Mouse (Mus musculus): ENCODE data around the gene Htr1f.
A peak's percentile ranks its signal among the peaks of the same experiment; 100 is the strongest.

Gene Htr1f

GRCm38 (mm10) chr16:64961690-64962089 is 144.0 kb downstream of the Htr1f start:
- DNase-seq (ENCODE audit: low spot score in 2 of 2), result no peak

GRCm38 (mm10) chr16:64941646-64942195 is 163.9 kb downstream of the Htr1f start:
- no peak for DNase-seq (ENCODE audit: low spot score in 2 of 2)

GRCm38 (mm10) chr16:64934793-64935192 is 170.9 kb downstream of the Htr1f start:
- DNase-seq (ENCODE audit: low spot score in 2 of 2), result no peak

DNA sequence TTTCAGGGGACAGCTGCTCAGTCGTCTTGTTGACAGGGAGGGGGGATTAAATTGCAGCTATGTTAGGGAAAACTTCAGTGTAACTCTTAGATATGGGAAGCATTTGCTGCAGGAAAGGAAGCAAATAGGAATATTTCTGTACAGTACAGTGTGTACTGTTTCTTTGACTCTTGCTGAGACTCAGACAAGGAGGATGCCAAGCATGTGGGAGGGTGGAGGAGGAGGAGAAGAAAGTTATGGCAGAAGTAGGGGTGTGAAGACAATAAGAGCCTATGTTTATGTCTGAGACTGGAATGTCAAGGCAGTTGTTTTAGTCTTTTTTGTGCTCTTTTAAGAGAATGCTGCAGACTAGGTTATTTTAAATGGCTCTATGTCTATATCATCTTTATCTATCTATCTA is 171.6 kb downstream of the Htr1f start:
- no peak for DNase-seq (ENCODE audit: low spot score in 2 of 2)

GRCm38 (mm10) chr16:64923500-64923899 is 182.2 kb downstream of the Htr1f start:
- DNase-seq (ENCODE audit: low spot score in 2 of 2), result no peak

DNA sequence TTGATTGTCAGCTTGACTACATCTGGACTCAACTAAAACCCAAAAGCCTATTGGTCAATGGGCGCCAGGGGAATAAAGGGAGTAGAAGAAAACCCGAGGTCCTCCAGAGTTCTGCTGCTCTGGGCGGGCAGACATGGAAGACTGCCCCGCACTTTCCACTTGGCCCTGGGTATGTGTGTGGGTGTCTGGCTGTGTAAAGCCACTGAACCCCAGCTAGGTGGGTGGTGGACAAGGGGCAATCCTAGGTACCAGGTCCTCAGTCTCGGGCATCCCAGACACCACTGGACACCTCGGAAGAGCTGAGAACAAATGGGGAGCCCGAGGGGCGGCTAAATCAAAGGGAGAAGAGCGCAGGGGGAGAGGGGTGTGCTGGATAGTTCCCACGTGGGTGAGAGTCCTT is 196.9 kb downstream of the Htr1f start:
- no peak for DNase-seq (ENCODE audit: low spot score in 2 of 2)

DNA sequence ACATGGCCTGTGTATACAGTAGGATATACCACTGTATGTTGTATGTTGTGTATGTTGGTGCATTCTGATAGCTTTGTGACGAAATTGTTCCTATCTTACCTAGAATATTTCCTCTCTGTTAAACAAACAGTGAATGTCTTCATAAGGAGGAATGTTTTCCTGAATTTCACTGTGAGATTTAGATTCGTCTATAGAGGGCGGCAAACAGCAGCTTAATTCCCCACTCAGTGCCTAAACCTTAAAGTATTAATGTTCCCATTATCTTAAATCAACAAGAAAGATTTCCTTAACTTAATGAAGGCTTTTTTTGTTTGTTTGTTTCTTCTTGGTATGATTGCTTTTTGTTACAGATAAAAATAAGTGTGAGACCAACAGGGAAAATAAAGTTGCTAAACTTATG is 198.5 kb downstream of the Htr1f start:
- no peak for DNase-seq (ENCODE audit: low spot score in 2 of 2)

DNA sequence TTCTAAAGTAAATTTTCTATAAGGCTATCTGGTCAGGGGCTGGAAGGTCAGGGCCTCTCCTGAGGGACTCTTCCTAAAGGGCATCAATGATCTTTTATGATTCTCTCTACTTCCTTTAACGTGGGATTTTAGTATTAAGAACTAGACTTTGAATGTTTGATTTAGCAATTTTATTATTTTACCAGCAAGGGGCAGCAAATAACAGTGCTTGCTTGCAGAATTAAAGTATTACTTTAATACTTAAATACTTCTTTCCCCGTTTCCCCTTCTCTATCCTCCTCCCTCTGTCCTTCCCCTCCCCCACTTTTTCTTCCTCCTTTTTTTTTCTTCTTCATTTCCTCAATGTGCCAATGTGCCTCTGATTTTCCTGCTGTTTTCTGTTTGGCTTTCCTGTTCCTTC is 202.3 kb downstream of the Htr1f start:
- no peak for DNase-seq (ENCODE audit: low spot score in 2 of 2)

DNA sequence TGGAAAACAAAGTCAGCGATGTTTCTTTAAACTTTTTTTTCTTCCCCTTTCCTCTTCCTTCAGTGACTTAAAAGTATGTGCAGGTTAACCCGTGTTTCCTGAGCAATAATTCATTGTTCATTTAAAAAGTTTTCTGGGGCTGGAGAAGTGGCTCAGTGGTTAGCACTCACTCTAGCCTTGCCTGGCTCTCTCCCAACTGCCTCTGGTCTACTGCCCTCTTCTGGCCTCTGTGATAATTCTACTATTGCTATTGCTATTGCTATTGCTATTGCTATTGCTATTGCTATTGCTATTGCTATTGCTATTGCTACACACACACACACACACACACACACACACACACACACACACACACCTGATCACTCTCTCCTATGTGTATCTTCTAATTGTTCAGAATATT is 206.6 kb downstream of the Htr1f start:
- no peak for DNase-seq (ENCODE audit: low spot score in 2 of 2)

- no peak for DNase-seq (ENCODE audit: low spot score in 2 of 2)
Observed at GRCm38 (mm10) chr16:64889496-64889895, 216.2 kb downstream of the Htr1f start.

- DNase-seq (ENCODE audit: low spot score in 2 of 2), result no peak
Observed at GRCm38 (mm10) chr16:64885547-64885946, 220.1 kb downstream of the Htr1f start.

- DNase-seq (ENCODE audit: low spot score in 2 of 2), result no peak
Observed at GRCm38 (mm10) chr16:64885142-64885541, 220.5 kb downstream of the Htr1f start.

GRCm38 (mm10) chr16:64884420-64884838 is 221.2 kb downstream of the Htr1f start:
- DNase-seq (ENCODE audit: low spot score in 2 of 2), result no peak

DNA sequence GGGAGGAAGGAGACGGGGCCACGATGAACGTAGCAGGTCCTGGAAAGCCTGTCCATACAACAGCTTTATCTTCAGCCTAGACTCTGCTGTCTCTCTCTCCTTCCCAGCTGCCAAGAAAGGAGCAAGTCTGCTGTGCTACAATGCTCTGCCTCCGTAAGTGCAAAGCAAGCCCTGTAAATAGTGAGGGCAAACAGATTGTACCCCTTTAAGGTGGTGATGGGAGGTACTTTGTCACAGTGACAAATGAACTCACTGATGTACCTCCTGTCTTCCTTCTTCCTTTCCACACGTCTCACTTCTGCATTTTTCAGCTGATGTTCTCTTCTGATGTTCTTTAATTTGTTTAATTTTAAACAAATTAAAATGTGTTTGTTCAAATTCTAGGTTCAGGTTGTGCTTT is 221.8 kb downstream of the Htr1f start:
- no peak for DNase-seq (ENCODE audit: low spot score in 2 of 2)

GRCm38 (mm10) chr16:64881442-64881841 is 224.2 kb downstream of the Htr1f start:
- DNase-seq (ENCODE audit: low spot score in 2 of 2), result no peak

GRCm38 (mm10) chr16:64880986-64881385 is 224.7 kb downstream of the Htr1f start:
- DNase-seq (ENCODE audit: low spot score in 2 of 2), result no peak

- peak in 1 of 2 experiments; percentile 13 for DNase-seq (ENCODE audit: low spot score in 2 of 2)
Observed at GRCm38 (mm10) chr16:64879735-64880134, 225.9 kb downstream of the Htr1f start.

- no peak for DNase-seq (ENCODE audit: low spot score in 2 of 2)
Observed at GRCm38 (mm10) chr16:64878611-64879132, 227.0 kb downstream of the Htr1f start.

DNA sequence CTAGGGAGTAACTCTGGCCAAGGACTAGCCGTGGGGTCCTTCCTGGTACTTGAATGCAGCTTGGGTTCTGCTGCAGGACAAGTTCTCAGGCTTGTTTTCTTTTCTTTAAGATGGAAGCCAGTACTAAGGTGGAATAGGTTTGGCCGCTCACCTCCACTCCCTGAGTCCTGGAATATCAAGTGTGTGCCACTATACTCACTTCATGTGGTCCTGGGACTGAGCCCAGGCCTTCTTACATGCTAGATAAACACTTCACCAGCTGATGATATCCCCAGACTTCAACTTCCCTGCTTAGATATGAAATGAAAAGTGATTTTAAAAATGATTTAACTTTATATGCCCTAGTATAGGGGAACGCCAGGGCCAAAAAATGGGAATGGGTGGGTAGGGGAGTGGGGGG is 228.3 kb downstream of the Htr1f start:
- DNase-seq (ENCODE audit: low spot score in 2 of 2), result no peak

- no peak for DNase-seq (ENCODE audit: low spot score in 2 of 2)
Observed at GRCm38 (mm10) chr16:64876631-64877265, 228.9 kb downstream of the Htr1f start.

DNA sequence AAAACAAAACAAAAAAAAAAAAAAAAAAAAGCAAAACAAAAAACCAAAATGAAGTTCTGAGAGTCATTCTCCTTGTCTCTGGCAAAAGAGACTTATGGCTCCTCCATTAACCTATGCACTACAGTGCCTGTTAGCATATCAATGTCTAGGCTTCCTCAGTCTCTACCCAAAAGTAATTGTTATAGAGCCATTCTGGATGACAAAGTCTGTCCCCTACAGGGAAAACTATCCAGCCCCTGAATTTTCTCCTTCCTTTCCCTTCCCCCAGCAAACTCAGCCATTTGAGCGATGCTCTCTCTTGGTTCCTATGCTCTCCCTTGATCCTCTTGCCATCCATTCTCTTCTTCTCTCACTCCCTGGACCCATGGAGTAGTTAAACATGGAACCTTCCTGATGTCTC is 229.8 kb downstream of the Htr1f start:
- no peak for DNase-seq (ENCODE audit: low spot score in 2 of 2)

DNA sequence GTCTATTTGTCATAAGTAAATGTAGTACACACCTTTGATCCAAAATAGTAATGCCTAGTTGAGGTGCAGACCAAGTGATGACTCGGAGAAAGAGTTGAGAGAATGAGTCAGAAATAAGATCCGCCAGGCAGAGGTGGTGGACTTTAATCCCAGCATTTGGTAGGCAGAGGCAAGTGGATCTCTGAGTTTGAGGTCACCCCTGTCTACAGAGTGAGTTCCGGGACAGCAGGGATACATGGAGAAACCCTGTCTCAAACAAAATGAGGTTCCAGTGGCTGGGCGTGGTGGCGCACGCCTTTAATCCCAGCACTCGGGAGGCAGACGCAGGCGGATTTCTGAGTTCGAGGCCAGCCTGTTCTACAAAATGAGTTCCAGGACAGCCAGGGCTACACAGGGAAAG is 230.3 kb downstream of the Htr1f start:
- no peak for DNase-seq (ENCODE audit: low spot score in 2 of 2)
